In the genomic region with DNA sequence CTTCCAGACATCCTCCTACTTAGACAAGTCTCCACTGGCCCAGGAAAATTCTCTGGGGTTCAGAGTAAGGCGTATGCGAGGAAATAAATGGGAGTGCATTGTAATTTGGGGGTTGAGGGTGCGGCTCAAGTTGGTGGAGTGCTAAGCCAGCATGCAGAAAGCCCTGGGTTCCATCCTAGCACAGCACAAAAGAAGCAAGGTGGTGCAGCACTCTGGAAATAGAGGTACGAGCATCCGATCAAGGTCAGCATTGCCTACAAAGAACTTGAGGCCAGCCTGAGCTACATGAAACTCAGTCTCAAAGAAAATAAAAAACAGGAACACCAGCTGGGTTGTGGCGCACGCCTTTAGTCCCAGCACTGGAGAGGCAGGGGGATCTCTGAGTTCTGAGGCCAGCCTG, we compare ENCODE assay signal across 9 mouse cellular contexts. TPM values are rescaled to one million over a fixed set of nuclear protein-coding genes. Genes with fewer than 3 reads are reported as not detected.
DNase-seq lines count a peak whose midpoint lies in the region; ATAC-seq and TF ChIP-seq lines count a peak whose summit lies in the region.
"Had no signal": no experiment of that assay in that cellular context is flagged by ENCODE, and none has a peak within 500 bp of the region (broad histone marks: within the 10 kb centered on the region; RNA-seq: fewer than 3 reads in every experiment).

Nanos3 (minus strand) TSS at position 101 of the 400 bp plus-strand sequence.

- peak within 1 kb of the TSS; percentile 29; the same call in 1 of the 2 replicates for H3K27ac ChIP-seq in gastrocnemius, adult 2 months
- H3K27ac ChIP-seq in testis, adult 2 months (ENCODE audit: control insufficient read depth, insufficient read depth, low read depth, low read length), result no peak within 1 kb of the TSS
- no peak within 1 kb of the TSS for H3K27ac ChIP-seq in liver, embryonic 12.5 days

- intact Hi-C loops in gastrocnemius, adult 2 months (cut with DNase I), result loop anchor here (5.0 kb wide), 2 partner anchors 148 to 172 kb away; no protein-coding TSS in a partner anchor

- no peak for TF ChIP-seq POLR2A in testis, adult 2 months (IDR thresholded peaks at IDR 0.05; ENCODE audit: control insufficient read depth, low read depth, low read length)

- peak within 1 kb of the TSS; percentile 68; the same call in 1 of the 2 replicates for H3K9ac ChIP-seq in liver, embryonic 12.5 days

- peak within 1 kb of the TSS; percentile 78 for H3K4me3 ChIP-seq in gastrocnemius, adult 2 months
- H3K4me3 ChIP-seq in testis, adult 2 months (ENCODE audit: control insufficient read depth, low read depth, low read length), result peak within 1 kb of the TSS; percentile 45
- peak within 1 kb of the TSS; percentile 58 for H3K4me3 ChIP-seq in liver, embryonic 12.5 days

- H3K36me3 ChIP-seq in testis, adult 2 months (ENCODE audit: control insufficient read depth, insufficient read depth, low read length), result no peaks in the 10 kb centered on the region
- no peaks in the 10 kb centered on the region for H3K36me3 ChIP-seq in liver, embryonic 12.5 days

- peak within 1 kb of the TSS; percentile 73 for H3K4me2 ChIP-seq in liver, embryonic 12.5 days

- H3K4me1 ChIP-seq in testis, adult 2 months (ENCODE audit: control insufficient read depth, insufficient read depth, low read length), result peaks cover 18% of the 10 kb centered on the region
- peaks cover 51% of the 10 kb centered on the region for H3K4me1 ChIP-seq in liver, embryonic 12.5 days

- TF ChIP-seq CTCF in gastrocnemius, adult 2 months (IDR thresholded peaks at IDR 0.05), result no peak
- no peak for TF ChIP-seq CTCF in testis, adult 2 months (IDR thresholded peaks at IDR 0.05; ENCODE audit: control insufficient read depth, insufficient read depth, insufficient replicate concordance, low read depth, low read length)

- ATAC-seq in liver, embryonic 12.5 days, result no peak

- H3K9me3 ChIP-seq in liver, embryonic 12.5 days (replicated peaks), result no peaks in the 10 kb centered on the region

- DNase-seq in gastrocnemius, adult 2 months, result no peak
- DNase-seq in gastrocnemius, postnatal 10 days, result no peak
- no peak for DNase-seq in testis, postnatal 10 days (ENCODE audit: low spot score)
- DNase-seq in urinary bladder, postnatal 4 days (ENCODE audit: low spot score in 2 of 2), result no peak
- no peak for DNase-seq in spleen, adult 12 weeks (ENCODE audit: low spot score)
- DNase-seq in testis, postnatal 14 days (ENCODE audit: low spot score), result no peak
- DNase-seq: kidney, adult 8-10 months had no signal

- WGBS in liver, embryonic 12.5 days (ENCODE audit: insufficient replicate concordance), result 85% methylated on average over 7 of the region's 7 CpGs

- H3K27me3 ChIP-seq in testis, adult 2 months (ENCODE audit: control insufficient read depth, insufficient read depth, low read length), result no peaks in the 10 kb centered on the region
- peaks cover 48% of the 10 kb centered on the region for H3K27me3 ChIP-seq in liver, embryonic 12.5 days (replicated peaks)

RNA-seq across cellular contexts. Expression of gene Nanos3, which starts in this region (rescaled TPM):
- not detected for total RNA-seq in gastrocnemius, adult 2 months (2021)
- 1 to 10 TPM; 1.4 to 2.4 TPM for total RNA-seq in gastrocnemius, postnatal 10 days (2021)
- 1.6 and 2.4 TPM in 2 replicates for polyA plus RNA-seq in testis, adult 2 months (2012; rRNA removed)
- 0.61 and 1.3 TPM in 2 replicates for polyA plus RNA-seq in liver, embryonic 12.5 days (2016; fragmentation: Nextera tagmentation; extraction: Ambion mirVana)
